Mouse (Mus musculus): ENCODE measurements around the gene Eya2. TPM values are rescaled to one million over a fixed set of nuclear protein-coding genes. Genes with fewer than 3 reads are reported as not detected.

Eya2 gene
- polyA plus RNA-seq, 1 experiment from 2014 or later, result not detected

GRCm38 (mm10) chr2:165652281-165652680 is 57.4 kb downstream of the Eya2 start:
- Histone ChIP-seq H3K27ac (replicated peaks) (no peak overlapping the region), H3K9me3 (replicated peaks) (no peaks in the 10 kb centered on the region), H3K4me2 (no peak overlapping the region), H3K27me3 (0 out of 2 replicates have a peak, but pooled peaks cover 2% of the 10 kb centered on the region), H3K36me3 (replicated peaks) (no peaks in the 10 kb centered on the region), H3K4me3 (replicated peaks) (no peak overlapping the region), H3K9ac (no peak overlapping the region), H3K4me1 (replicated peaks) (peaks cover 10% of the 10 kb centered on the region)
- 54% methylated on average over 6 of the region's 6 CpGs for WGBS (ENCODE audit: insufficient replicate concordance)
- ATAC-seq (ENCODE audit: insufficient read depth), result no peak

- ATAC-seq (ENCODE audit: insufficient read depth), result no peak
- H3K4me2 ChIP-seq, result no peak overlapping the region
- WGBS (ENCODE audit: insufficient replicate concordance), result 21% methylated on average over 14 of the region's 14 CpGs
These were observed 58.4 kb downstream of the Eya2 start for GRCm38 (mm10) chr2:165653001-165653921.

GRCm38 (mm10) chr2:165654151-165654550 is 59.3 kb downstream of the Eya2 start:
- Histone ChIP-seq H3K4me1 (replicated peaks) (peaks cover 10% of the 10 kb centered on the region), H3K4me2 (no peak overlapping the region), H3K9ac (no peak overlapping the region), H3K36me3 (replicated peaks) (no peaks in the 10 kb centered on the region), H3K4me3 (replicated peaks) (no peak overlapping the region), H3K27me3 (0 out of 2 replicates have a peak, but pooled peaks cover 2% of the 10 kb centered on the region), H3K27ac (replicated peaks) (no peak overlapping the region), H3K9me3 (replicated peaks) (no peaks in the 10 kb centered on the region)
- no peak for ATAC-seq (ENCODE audit: insufficient read depth)
- WGBS (ENCODE audit: insufficient replicate concordance), result 29% methylated on average over 9 of the region's 9 CpGs

More at GRCm38 (mm10) chr2:165653001-165653921, 58.4 kb downstream of the Eya2 start:
- Histone ChIP-seq H3K36me3 (replicated peaks) (no peaks in the 10 kb centered on the region), H3K9ac (no peak overlapping the region), H3K4me3 (replicated peaks) (no peak overlapping the region), H3K4me1 (replicated peaks) (peaks cover 10% of the 10 kb centered on the region), H3K27me3 (0 out of 2 replicates have a peak, but pooled peaks cover 2% of the 10 kb centered on the region), H3K27ac (replicated peaks) (no peak overlapping the region), H3K9me3 (replicated peaks) (no peaks in the 10 kb centered on the region)

GRCm38 (mm10) chr2:165654696-165655491 is 60.1 kb downstream of the Eya2 start:
- Histone ChIP-seq H3K4me1 (replicated peaks) (peaks cover 10% of the 10 kb centered on the region), H3K4me3 (replicated peaks) (no peak overlapping the region), H3K4me2 (no peak overlapping the region), H3K9ac (no peak overlapping the region), H3K36me3 (replicated peaks) (no peaks in the 10 kb centered on the region), H3K9me3 (replicated peaks) (no peaks in the 10 kb centered on the region), H3K27ac (replicated peaks) (no peak overlapping the region), H3K27me3 (0 out of 2 replicates have a peak, but pooled peaks cover 2% of the 10 kb centered on the region)
- WGBS (ENCODE audit: insufficient replicate concordance), result 24% methylated on average over 10 of the region's 10 CpGs
- ATAC-seq (ENCODE audit: insufficient read depth), result no peak

- no peak overlapping the region for H3K4me2 ChIP-seq
- 69% methylated on average over 4 of the region's 4 CpGs for WGBS (ENCODE audit: insufficient replicate concordance)
- H3K36me3 ChIP-seq (replicated peaks), result no peaks in the 10 kb centered on the region
- H3K9me3 ChIP-seq (replicated peaks), result no peaks in the 10 kb centered on the region
- no peak overlapping the region for H3K27ac ChIP-seq (replicated peaks)
- no peak overlapping the region for H3K9ac ChIP-seq
- no peak overlapping the region for H3K4me3 ChIP-seq (replicated peaks)
- H3K27me3 ChIP-seq, result 0 out of 2 replicates have a peak, but pooled peaks cover 2% of the 10 kb centered on the region
- ATAC-seq (ENCODE audit: insufficient read depth), result no peak
- H3K4me1 ChIP-seq (replicated peaks), result peaks cover 10% of the 10 kb centered on the region
These were observed 61.7 kb downstream of the Eya2 start for GRCm38 (mm10) chr2:165656541-165656940.

GRCm38 (mm10) chr2:165656956-165657355 is 62.1 kb downstream of the Eya2 start:
- H3K4me3 ChIP-seq (replicated peaks), result no peak overlapping the region
- no peak overlapping the region for H3K9ac ChIP-seq
- H3K4me2 ChIP-seq, result no peak overlapping the region
- H3K27me3 ChIP-seq, result 0 out of 2 replicates have a peak, but pooled peaks cover 2% of the 10 kb centered on the region
- H3K4me1 ChIP-seq (replicated peaks), result peaks cover 10% of the 10 kb centered on the region
- no peaks in the 10 kb centered on the region for H3K36me3 ChIP-seq (replicated peaks)
- H3K27ac ChIP-seq (replicated peaks), result no peak overlapping the region
- no peaks in the 10 kb centered on the region for H3K9me3 ChIP-seq (replicated peaks)
- WGBS (ENCODE audit: insufficient replicate concordance), result 52% methylated on average over 6 of the region's 6 CpGs
- ATAC-seq (ENCODE audit: insufficient read depth), result no peak

- no peak overlapping the region for H3K4me2 ChIP-seq
- H3K27me3 ChIP-seq, result 0 out of 2 replicates have a peak, but pooled peaks cover 2% of the 10 kb centered on the region
- H3K4me1 ChIP-seq (replicated peaks), result no peaks in the 10 kb centered on the region
- H3K4me3 ChIP-seq (replicated peaks), result no peak overlapping the region
- no peak for ATAC-seq (ENCODE audit: insufficient read depth)
- no peak overlapping the region for H3K9ac ChIP-seq
- H3K27ac ChIP-seq (replicated peaks), result no peak overlapping the region
- WGBS (ENCODE audit: insufficient replicate concordance), result 48% methylated on average over 5 of the region's 5 CpGs
- H3K36me3 ChIP-seq (replicated peaks), result no peaks in the 10 kb centered on the region
- no peaks in the 10 kb centered on the region for H3K9me3 ChIP-seq (replicated peaks)
These were observed 64.7 kb downstream of the Eya2 start for GRCm38 (mm10) chr2:165659552-165659951.

- Histone ChIP-seq H3K27ac (replicated peaks) (no peak overlapping the region), H3K4me3 (replicated peaks) (no peak overlapping the region), H3K9me3 (replicated peaks) (no peaks in the 10 kb centered on the region), H3K9ac (no peak overlapping the region), H3K27me3 (no peaks in the 10 kb centered on the region), H3K4me1 (replicated peaks) (no peaks in the 10 kb centered on the region; the same call in 1 of the 2 replicates), H3K36me3 (replicated peaks) (no peaks in the 10 kb centered on the region), H3K4me2 (no peak overlapping the region)
- 70% methylated on average over 7 of the region's 7 CpGs for WGBS (ENCODE audit: insufficient replicate concordance)
- no peak for ATAC-seq (ENCODE audit: insufficient read depth)
These were observed 68.4 kb downstream of the Eya2 start for GRCm38 (mm10) chr2:165663266-165663665.

- no peak overlapping the region for H3K9ac ChIP-seq
- no peaks in the 10 kb centered on the region; the same call in 1 of the 2 replicates for H3K4me1 ChIP-seq (replicated peaks)
- H3K27me3 ChIP-seq, result no peaks in the 10 kb centered on the region
- H3K9me3 ChIP-seq (replicated peaks), result no peaks in the 10 kb centered on the region
- no peak overlapping the region for H3K4me2 ChIP-seq
- H3K36me3 ChIP-seq (replicated peaks), result no peaks in the 10 kb centered on the region
- no peak for ATAC-seq (ENCODE audit: insufficient read depth)
- no peak overlapping the region for H3K27ac ChIP-seq (replicated peaks)
- WGBS (ENCODE audit: insufficient replicate concordance), result 66% methylated on average over 7 of the region's 7 CpGs
- no peak overlapping the region for H3K4me3 ChIP-seq (replicated peaks)
These were observed 69.8 kb downstream of the Eya2 start for GRCm38 (mm10) chr2:165664648-165665047.

GRCm38 (mm10) chr2:165665176-165665575 is 70.3 kb downstream of the Eya2 start:
- Histone ChIP-seq H3K4me3 (replicated peaks) (no peak overlapping the region), H3K4me2 (no peak overlapping the region), H3K9ac (no peak overlapping the region), H3K27ac (replicated peaks) (no peak overlapping the region), H3K36me3 (replicated peaks) (no peaks in the 10 kb centered on the region), H3K27me3 (no peaks in the 10 kb centered on the region), H3K4me1 (replicated peaks) (no peaks in the 10 kb centered on the region; the same call in 1 of the 2 replicates), H3K9me3 (replicated peaks) (no peaks in the 10 kb centered on the region)
- 59% methylated on average over 5 of the region's 5 CpGs for WGBS (ENCODE audit: insufficient replicate concordance)
- ATAC-seq (ENCODE audit: insufficient read depth), result no peak

- H3K9me3 ChIP-seq (replicated peaks), result no peaks in the 10 kb centered on the region
- no peak overlapping the region for H3K4me3 ChIP-seq (replicated peaks)
- 62% methylated on average over 2 of the region's 2 CpGs for WGBS (ENCODE audit: insufficient replicate concordance)
- no peaks in the 10 kb centered on the region for H3K36me3 ChIP-seq (replicated peaks)
- H3K27me3 ChIP-seq, result no peaks in the 10 kb centered on the region
- H3K4me2 ChIP-seq, result no peak overlapping the region
- peak; percentile 63 for ATAC-seq (ENCODE audit: insufficient read depth)
- no peak overlapping the region for H3K27ac ChIP-seq (replicated peaks)
- no peak overlapping the region for H3K9ac ChIP-seq
- no peaks in the 10 kb centered on the region; the same call in 1 of the 2 replicates for H3K4me1 ChIP-seq (replicated peaks)
These were observed 72.3 kb downstream of the Eya2 start for GRCm38 (mm10) chr2:165667096-165667495.
